Mouse (Mus musculus) brown adipose tissue, adult 24 weeks (tissue): ENCODE results near the gene Cc2d2b. TPM values are rescaled to one million over a fixed set of nuclear protein-coding genes. Genes with fewer than 3 reads are reported as not detected.

ENCODE experiments used
- H3K27ac ChIP-seq: fragments of 200-500 bp; replicated peaks from 2 replicates; pipeline ENCODE4 v1.5.1; 2012; ENCODE audit warnings: low read depth, mild to moderate bottlenecking, low read length
- H3K4me1 ChIP-seq: fragments of 200-500 bp; 2 replicates; pipeline ENCODE4 v1.6.1; 2012; ENCODE audit warnings: low read length, mixed read lengths; ENCODE audit not compliant: control insufficient read depth, insufficient read depth, insufficient read length
- H3K4me3 ChIP-seq: fragments of 200-500 bp; 2 replicates; pipeline ENCODE4 v1.5.1; 2012; ENCODE audit warnings: low read depth, mild to moderate bottlenecking, low read length, moderate library complexity; ENCODE audit not compliant: insufficient read depth
- polyA plus RNA-seq: library from polyadenylated mRNA; stranded (reverse); fragments of >200 nt; gene quantifications from 2 replicates; pipeline ENCODE4 v1.2.4, GENCODE M21; 2012; ENCODE audit not compliant: missing spikeins, insufficient read depth, insufficient read length

Cc2d2b gene
- polyA plus RNA-seq, 1 experiment, result not detected

DNA sequence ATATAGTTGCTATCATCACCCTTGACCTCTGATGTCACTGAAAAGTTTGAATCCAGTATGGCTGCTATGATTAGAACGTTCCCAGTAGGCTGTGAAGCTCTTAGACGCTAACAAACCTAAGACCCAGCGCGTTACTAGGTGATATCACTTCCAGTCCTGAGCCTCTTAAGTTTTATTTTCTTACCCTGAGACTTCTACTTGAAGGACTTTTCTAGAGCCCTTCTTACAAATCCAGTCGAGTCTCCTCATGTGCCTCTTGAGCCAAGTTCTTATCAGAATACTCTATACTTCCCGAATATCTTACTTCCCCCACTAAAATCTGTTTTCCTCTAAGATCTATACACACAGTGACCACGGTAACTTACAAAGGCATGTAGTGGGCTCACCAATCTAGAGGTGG, 89.7 kb downstream of the Cc2d2b start:
- Histone ChIP-seq H3K4me1 (no peaks in the 10 kb centered on the region; the same call in none of the 2 replicates), H3K4me3 (no peak overlapping the region), H3K27ac (no peak overlapping the region)

DNA sequence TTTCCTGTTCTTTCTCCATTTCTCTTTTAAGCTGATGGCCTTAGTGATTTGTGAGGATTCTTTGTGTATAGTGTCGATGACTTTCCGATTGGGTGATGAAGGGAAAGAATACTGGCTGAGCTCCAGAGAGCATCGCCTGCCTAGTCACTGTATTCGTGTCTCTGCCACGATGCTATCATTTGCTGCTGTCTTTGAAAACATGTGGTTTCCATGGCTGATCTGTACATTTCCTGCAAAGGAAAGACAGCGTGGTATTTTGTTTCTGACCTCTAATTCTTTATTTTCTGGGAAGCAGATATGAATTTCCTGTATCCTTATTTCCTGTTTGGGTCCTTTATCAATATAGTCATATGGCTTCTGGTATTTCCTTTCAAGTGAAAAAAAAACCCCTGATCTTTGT, 91.8 kb downstream of the Cc2d2b start:
- no peaks in the 10 kb centered on the region; the same call in none of the 2 replicates for H3K4me1 ChIP-seq
- H3K27ac ChIP-seq, result no peak overlapping the region
- H3K4me3 ChIP-seq, result no peak overlapping the region

GRCm38 (mm10) chr19:40841083-40841482, 92.5 kb downstream of the Cc2d2b start:
- H3K4me1 ChIP-seq, result no peaks in the 10 kb centered on the region; the same call in none of the 2 replicates
- H3K4me3 ChIP-seq, result no peak overlapping the region
- H3K27ac ChIP-seq, result no peak overlapping the region

GRCm38 (mm10) chr19:40841593-40841992, 93.0 kb downstream of the Cc2d2b start:
- H3K27ac ChIP-seq, result no peak overlapping the region
- H3K4me1 ChIP-seq, result no peaks in the 10 kb centered on the region; the same call in none of the 2 replicates
- no peak overlapping the region for H3K4me3 ChIP-seq

DNA sequence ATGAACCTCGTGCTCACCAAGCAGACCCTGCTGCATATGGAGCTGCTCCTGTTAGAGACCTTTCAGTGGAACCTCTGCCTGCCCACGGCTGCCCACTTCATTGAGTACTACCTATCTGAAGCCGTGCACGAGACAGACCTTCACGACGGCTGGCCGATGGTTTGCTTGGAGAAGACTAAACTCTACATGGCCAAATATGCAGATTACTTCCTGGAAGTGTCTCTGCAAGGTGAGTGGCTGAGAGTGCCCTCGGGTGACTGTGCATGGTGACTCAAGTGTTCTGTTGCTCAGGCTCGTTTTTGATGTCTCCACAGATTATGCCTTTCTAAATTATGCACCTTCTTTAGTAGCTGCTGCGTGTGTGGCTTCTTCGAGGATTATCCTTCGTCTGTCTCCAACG, 96.2 kb downstream of the Cc2d2b start:
- no peak overlapping the region for H3K27ac ChIP-seq
- no peak overlapping the region for H3K4me3 ChIP-seq
- H3K4me1 ChIP-seq, result no peaks in the 10 kb centered on the region; the same call in none of the 2 replicates

DNA sequence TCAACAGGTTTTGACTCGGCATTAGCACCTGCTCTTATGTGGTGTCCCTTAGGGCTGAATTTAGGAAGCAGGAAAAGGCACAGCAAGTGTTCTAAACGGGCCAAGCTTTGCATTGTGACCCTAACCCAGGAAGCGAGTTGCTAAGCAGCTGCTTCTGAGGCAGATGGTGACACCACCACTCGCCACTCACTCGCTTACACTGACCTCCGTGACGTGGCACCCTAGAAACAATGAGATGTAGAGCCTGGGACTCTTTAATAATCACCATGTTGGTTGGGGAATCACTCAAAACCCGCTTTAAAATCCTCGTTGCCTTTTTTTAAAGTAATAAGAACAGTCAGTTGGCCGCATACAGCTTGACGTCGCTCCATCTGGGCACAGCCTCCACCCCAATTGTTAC, 100.8 kb downstream of the Cc2d2b start:
- no peaks in the 10 kb centered on the region for H3K4me1 ChIP-seq
- H3K4me3 ChIP-seq, result no peak overlapping the region
- H3K27ac ChIP-seq, result no peak overlapping the region

DNA sequence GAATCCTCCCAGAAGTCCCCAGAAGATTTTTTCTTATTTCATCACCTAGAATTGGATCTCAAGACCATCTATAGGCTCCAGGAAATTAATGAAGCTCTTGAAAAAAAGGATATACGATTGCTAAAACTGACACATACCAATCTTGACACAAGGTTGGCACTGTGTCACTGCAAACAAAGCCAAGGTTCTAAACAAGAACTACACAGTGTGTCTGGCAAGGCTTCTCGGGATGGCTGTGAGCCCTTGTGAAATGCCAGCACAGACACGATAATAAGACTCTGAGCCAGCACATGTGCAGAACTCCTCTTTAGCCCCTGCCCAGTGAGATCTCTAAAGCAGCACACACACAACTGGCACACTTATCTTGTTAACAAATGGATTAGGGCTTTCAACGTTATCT, 111.0 kb downstream of the Cc2d2b start:
- H3K4me3 ChIP-seq, result no peak overlapping the region
- H3K27ac ChIP-seq, result no peak overlapping the region
- H3K4me1 ChIP-seq, result no peaks in the 10 kb centered on the region

GRCm38 (mm10) chr19:40868284-40868683, 119.7 kb downstream of the Cc2d2b start:
- H3K27ac ChIP-seq, result no peak overlapping the region
- H3K4me3 ChIP-seq, result no peak overlapping the region
- no peaks in the 10 kb centered on the region for H3K4me1 ChIP-seq

- H3K4me1 ChIP-seq, result no peaks in the 10 kb centered on the region
Measured at GRCm38 (mm10) chr19:40869425-40870105, 121.0 kb downstream of the Cc2d2b start.

GRCm38 (mm10) chr19:40872955-40873665, 124.6 kb downstream of the Cc2d2b start:
- peak overlapping the region; percentile 67 for H3K4me3 ChIP-seq
- 0 out of 2 replicates have a peak overlapping the region, but pooled peaks have one; percentile 10 for H3K27ac ChIP-seq
- H3K4me1 ChIP-seq, result no peaks in the 10 kb centered on the region

More at GRCm38 (mm10) chr19:40869425-40870105, 121.0 kb downstream of the Cc2d2b start:
- no peak overlapping the region for H3K4me3 ChIP-seq
- H3K27ac ChIP-seq, result no peak overlapping the region

Other genes with a start within 250 kb of the Cc2d2b start
- gene Sorbs1, start 235.0 kb upstream of the Cc2d2b start, polyA plus RNA-seq, result 254 and 431 TPM in 2 replicates
- 1.1 and 1.4 TPM in 2 replicates for gene Aldh18a1, start 160.3 kb upstream of the Cc2d2b start, polyA plus RNA-seq
- 1.8 and 2.0 TPM in 2 replicates for gene Tctn3, start 136.5 kb upstream of the Cc2d2b start, polyA plus RNA-seq
- 6.2 and 8.2 TPM in 2 replicates for gene Entpd1, start 136.4 kb upstream of the Cc2d2b start, polyA plus RNA-seq
- gene Ccnj, start 82.5 kb downstream of the Cc2d2b start, polyA plus RNA-seq, result 2.1 and 2.8 TPM in 2 replicates
- 6.7 and 9.3 TPM in 2 replicates for gene Zfp518a, start 146.0 kb downstream of the Cc2d2b start, polyA plus RNA-seq
- gene Blnk, start 245.8 kb downstream of the Cc2d2b start, polyA plus RNA-seq, result 1.9 and 2.2 TPM in 2 replicates